24 mouse cellular contexts compared by ENCODE assay signal in genomic region chr9:21732288-21732687, GRCm38 (mm10). TPM values are rescaled to one million over a fixed set of nuclear protein-coding genes. Genes with fewer than 3 reads are reported as not detected.
DNase-seq lines count a peak whose midpoint lies in the region; ATAC-seq and TF ChIP-seq lines count a peak whose summit lies in the region.
"Had no signal": no experiment of that assay in that cellular context is flagged by ENCODE, and none has a peak within 500 bp of the region (broad histone marks: within the 10 kb centered on the region; RNA-seq: fewer than 3 reads in every experiment).

No protein-coding gene starts in this region.

- H3K79me2 ChIP-seq in liver, adult 2 months (ENCODE audit: control insufficient read depth, insufficient read depth, low read length) = peaks cover 41% of the 10 kb centered on the region

- H3K4me1 ChIP-seq in liver, adult 2 months (ENCODE audit: control insufficient read depth, insufficient read depth, low read length) = peaks cover 53% of the 10 kb centered on the region
- H3K4me1 ChIP-seq in megakaryocyte, embryonic 14.5 days = peaks cover 52% of the 10 kb centered on the region
- peaks cover 10% of the 10 kb centered on the region; the same call in 1 of the 2 replicates for H3K4me1 ChIP-seq in embryonic fibroblast, embryonic 13.5 days (ENCODE audit: control insufficient read depth, insufficient read depth, low read length)
- H3K4me1 ChIP-seq: embryonic facial prominence, embryonic 10.5 days; embryonic facial prominence, embryonic 12.5 days; forebrain, embryonic 12.5 days had no signal

- WGBS in liver, adult 2 months = 94% methylated on average over 9 of the region's 9 CpGs

- no peaks in the 10 kb centered on the region for H3K9me3 ChIP-seq in megakaryocyte, embryonic 14.5 days
- H3K9me3 ChIP-seq: embryonic facial prominence, embryonic 10.5 days; embryonic facial prominence, embryonic 12.5 days; forebrain, embryonic 10.5 days; forebrain, embryonic 12.5 days had no signal

- H3K36me3 ChIP-seq in liver, adult 2 months (ENCODE audit: control insufficient read depth, insufficient read depth, low read length) = peaks cover 47% of the 10 kb centered on the region
- H3K36me3 ChIP-seq in megakaryocyte, embryonic 14.5 days (replicated peaks; ENCODE audit: low read length) = peaks cover 97% of the 10 kb centered on the region

- no peak for TF ChIP-seq POLR2A in liver, adult 2 months (IDR thresholded peaks at IDR 0.05; ENCODE audit: extremely low read depth, insufficient read depth, low read length)
- TF ChIP-seq POLR2A in embryonic fibroblast, embryonic 13.5 days (IDR thresholded peaks at IDR 0.05; ENCODE audit: low read depth, low read length) = no peak

- no peak for ATAC-seq in megakaryocyte, adult 5-6 weeks (ENCODE audit: poor library complexity, severe bottlenecking)
- ATAC-seq: activated CD4-positive, CD25-positive, alpha-beta regulatory T cell, adult 4 months; forebrain, embryonic 14.5 days; forebrain, embryonic 16.5 days; Patski had no signal

- DNase-seq in liver, adult 2 months (ENCODE audit: extremely low read depth, low read depth, low spot score) = peak; percentile 4
- no peak for DNase-seq in liver
- DNase-seq in spleen, postnatal 14 days (ENCODE audit: low spot score in 2 of 2) = no peak
- no peak for DNase-seq in right cerebral cortex, adult 2 months (ENCODE audit: low spot score in 2 of 2)
- DNase-seq: adrenal gland, adult 8-10 months; adrenal gland, postnatal 14 days; adrenal gland, postnatal 36 days; cerebellum, adult 11-12 months; cerebellum, adult 2 months; cerebellum, adult 9-10 months; cerebellum, postnatal 10 days; cerebellum, postnatal 25 days had no signal

- no peak overlapping the region for H3K9ac ChIP-seq in liver, adult 2 months (ENCODE audit: low read depth, low read length)
- H3K9ac ChIP-seq: embryonic facial prominence, embryonic 12.5 days; forebrain, embryonic 12.5 days had no signal

- H3K27me3 ChIP-seq in liver, adult 2 months (ENCODE audit: control insufficient read depth, insufficient read depth, low read length) = no peaks in the 10 kb centered on the region
- no peaks in the 10 kb centered on the region for H3K27me3 ChIP-seq in megakaryocyte, embryonic 14.5 days (replicated peaks)
- H3K27me3 ChIP-seq: embryonic facial prominence, embryonic 12.5 days; forebrain, embryonic 12.5 days; Patski had no signal

- TF ChIP-seq CTCF in liver, adult 2 months (IDR thresholded peaks at IDR 0.05; ENCODE audit: low read depth, low read length) = no peak
- TF ChIP-seq CTCF in embryonic fibroblast, embryonic 13.5 days (IDR thresholded peaks at IDR 0.05; ENCODE audit: borderline replicate concordance, insufficient read depth, low read length) = peak; percentile 13; the same call in 1 of the 2 replicates

- no peak overlapping the region for H3K27ac ChIP-seq in liver, adult 2 months (replicated peaks; ENCODE audit: insufficient read depth, low read depth, low read length)
- no peak overlapping the region for H3K27ac ChIP-seq in embryonic fibroblast, embryonic 13.5 days (ENCODE audit: insufficient read depth, low read length)
- H3K27ac ChIP-seq: embryonic facial prominence, embryonic 10.5 days; embryonic facial prominence, embryonic 12.5 days; forebrain, embryonic 10.5 days; forebrain, embryonic 12.5 days had no signal

- H3K4me3 ChIP-seq in liver, adult 2 months (ENCODE audit: insufficient read depth, low read depth, low read length) = no peak overlapping the region
- H3K4me3 ChIP-seq in megakaryocyte, embryonic 14.5 days (replicated peaks) = peak overlapping the region; percentile 40
- H3K4me3 ChIP-seq in embryonic fibroblast, embryonic 13.5 days (ENCODE audit: insufficient read depth, low read length) = no peak overlapping the region
- H3K4me3 ChIP-seq: embryonic facial prominence, embryonic 10.5 days; embryonic facial prominence, embryonic 12.5 days; erythroblast, embryonic 14.5 days; forebrain, embryonic 10.5 days; forebrain, embryonic 12.5 days had no signal

RNA-seq across cellular contexts. Expression of gene Ldlr, which starts 9.0 kb away (rescaled TPM):
- 61.4 and 82.8 TPM in 2 replicates for total RNA-seq in liver, adult 2 months (2014; rRNA removed)
- polyA plus RNA-seq in liver, adult 2 months (2012; rRNA removed) = 105 and 116 TPM in 2 replicates
- 26.9 and 39.5 TPM in 2 replicates for polyA plus RNA-seq in megakaryocyte, embryonic 14.5 days (2012; ENCODE audit: insufficient read depth, low replicate concordance)
- 23.8 and 25.6 TPM in 2 replicates for total RNA-seq in megakaryocyte, adult 5-6 weeks (2015)
- total RNA-seq in megakaryocyte, adult 5-6 weeks (2017) = 50.1 and 51.5 TPM in 2 replicates
- polyA plus RNA-seq in embryonic fibroblast, embryonic 13.5 days (2011; ENCODE audit: insufficient read length, low read depth, missing spikeins) = 54.6 and 74.3 TPM in 2 replicates

RNA-seq across cellular contexts. Expression of gene Spc24, which starts 27.8 kb away (rescaled TPM):
- 15.3 and 17.9 TPM in 2 replicates for total RNA-seq in liver, adult 2 months (2014; rRNA removed)
- 11.6 and 14.4 TPM in 2 replicates for polyA plus RNA-seq in liver, adult 2 months (2012; rRNA removed)
- 19.2 and 58.4 TPM in 2 replicates for polyA plus RNA-seq in megakaryocyte, embryonic 14.5 days (2012; ENCODE audit: insufficient read depth, low replicate concordance)
- total RNA-seq in megakaryocyte, adult 5-6 weeks (2015) = 49.8 and 57.8 TPM in 2 replicates
- 127 and 156 TPM in 2 replicates for total RNA-seq in megakaryocyte, adult 5-6 weeks (2017)
- polyA plus RNA-seq in embryonic fibroblast, embryonic 13.5 days (2011; ENCODE audit: insufficient read length, low read depth, missing spikeins) = 14.2 and 21.2 TPM in 2 replicates
